Mouse (Mus musculus) ZHBTc4 (cell line): ENCODE results near the gene Tprkb.
"Not testable (repeated sequence)": the region's sequence is repeated elsewhere in the genome, so short reads cannot be mapped to it uniquely, and the experiment has no call there.

Experiments used
- DNase-seq: peaks from one replicate; pipeline ENCODE4 v3.0.0-alpha.2; 2011; ENCODE audit warnings: low read depth, low spot score

The Tprkb gene

DNA sequence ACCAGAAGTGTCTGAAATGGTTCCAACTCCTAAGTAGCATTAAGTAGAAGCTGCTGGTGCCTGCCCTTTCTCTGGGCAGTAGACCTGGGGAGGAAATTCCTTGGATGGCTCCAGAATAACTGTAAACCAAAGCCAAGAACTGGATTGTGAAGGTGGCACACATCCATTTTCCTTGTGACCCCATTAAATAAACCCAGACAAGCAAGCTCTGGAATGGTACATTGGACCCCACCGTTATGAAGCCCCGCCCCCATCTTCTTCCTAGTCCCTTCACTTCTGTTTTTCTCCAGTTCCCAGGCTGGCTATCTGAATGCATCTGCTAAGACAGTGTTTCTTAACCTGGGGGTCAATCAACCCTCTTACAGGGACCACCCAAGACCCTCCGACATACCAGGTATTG lies at the start of gene Tprkb:
Gene Tprkb (plus strand): TSS at position 279 of the 400 bp plus-strand sequence.
- DNase-seq: no peak

DNA sequence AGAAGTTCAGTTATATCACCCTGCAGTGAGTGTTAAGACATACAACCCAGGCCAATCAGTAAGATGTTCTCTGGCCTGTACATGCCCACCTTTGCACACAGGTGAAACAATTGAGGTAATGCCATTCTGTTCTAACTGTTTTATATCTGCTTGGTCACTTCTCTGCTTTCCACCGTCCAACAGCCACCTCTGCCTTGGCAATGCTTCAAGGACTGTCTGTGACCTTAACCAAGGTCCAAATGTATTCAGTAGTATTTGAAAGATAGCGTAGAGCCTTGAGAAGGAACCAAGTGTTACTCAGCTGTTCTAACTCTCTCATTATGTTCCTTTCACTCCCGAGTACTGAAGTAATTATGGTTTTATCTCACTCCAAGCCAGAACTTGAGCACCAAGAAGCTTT lies 49.1 kb upstream of the Tprkb start:
- DNase-seq: no peak

DNA sequence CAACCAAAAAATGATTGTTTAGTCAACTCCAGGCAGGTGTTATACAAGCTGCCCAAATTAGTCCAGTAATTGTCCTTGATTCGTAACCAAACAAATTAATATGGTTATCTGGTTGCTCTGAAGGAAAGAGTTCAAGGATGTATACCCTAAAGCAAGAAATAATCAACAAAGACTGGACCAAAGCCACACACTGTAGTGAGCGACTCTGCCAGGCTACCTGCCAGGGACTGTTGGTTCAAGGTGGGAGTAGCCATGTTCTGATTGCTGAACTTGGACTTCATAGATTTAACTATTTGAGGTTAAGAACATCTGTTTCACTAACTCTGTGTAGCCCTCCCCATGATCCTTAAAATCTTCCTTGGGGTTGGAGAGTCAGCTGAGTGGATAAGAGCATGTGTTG lies 48.5 kb upstream of the Tprkb start:
- DNase-seq: no peak

GRCm38 (mm10) chr6:85863840-85864239 lies 47.8 kb upstream of the Tprkb start:
- no peak for DNase-seq

DNA sequence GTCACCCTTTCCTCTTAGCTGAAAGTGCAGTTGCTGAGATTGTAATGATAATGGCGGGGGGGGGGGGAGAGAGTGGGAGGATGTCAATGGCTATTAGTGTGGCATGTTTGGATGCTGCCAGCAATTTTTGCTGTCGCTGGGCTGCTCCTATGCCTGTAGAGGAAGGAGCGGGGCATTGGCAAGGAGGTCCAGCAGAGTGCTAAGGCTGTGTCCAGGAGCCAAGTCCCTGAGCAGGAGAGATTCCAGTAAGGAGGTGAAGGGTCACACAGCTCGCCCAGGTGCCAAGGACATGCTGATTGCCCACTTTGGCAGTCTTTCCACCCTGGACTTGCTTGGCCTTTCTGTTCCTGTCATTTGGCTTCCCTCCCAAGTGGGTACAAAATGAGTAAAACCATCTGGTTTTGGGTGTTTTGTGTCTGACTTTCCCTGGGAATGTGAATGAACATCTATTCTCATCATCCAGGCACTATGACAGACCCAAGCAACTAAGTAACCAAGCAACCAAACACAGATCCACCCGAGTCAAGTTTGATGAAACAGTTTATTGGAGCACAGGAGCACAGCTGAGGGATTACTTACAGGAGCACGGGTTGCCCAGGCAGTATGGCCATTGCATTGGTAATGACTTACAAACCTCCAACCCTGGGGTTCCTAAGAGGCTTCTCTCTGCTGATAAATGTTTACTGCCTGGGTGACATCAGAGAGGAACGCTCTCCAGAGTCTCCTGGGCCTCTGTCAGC lies 46.6 kb upstream of the Tprkb start:
- not testable (repeated sequence) for DNase-seq

DNA sequence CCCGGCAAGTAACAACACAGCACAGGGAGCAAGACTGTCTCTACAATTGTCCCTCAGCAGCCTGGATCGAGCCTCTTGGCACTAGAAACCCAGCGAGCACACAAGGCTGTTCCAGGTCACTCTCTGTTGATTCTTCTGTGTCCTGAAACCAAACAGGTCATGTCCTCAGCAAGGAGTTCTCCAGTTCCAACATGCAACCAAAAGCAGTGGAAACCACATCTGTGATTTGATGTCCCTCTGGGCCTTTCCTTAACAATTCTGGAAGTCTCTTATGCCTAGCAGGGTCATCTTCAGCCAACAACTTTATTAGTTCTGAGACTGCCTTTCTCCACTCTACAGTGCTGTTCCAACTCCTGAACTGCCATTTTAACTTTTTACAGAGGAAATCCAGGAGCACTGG lies 45.5 kb upstream of the Tprkb start:
- DNase-seq: not testable (repeated sequence)

GRCm38 (mm10) chr6:85866995-85867394 lies 44.7 kb upstream of the Tprkb start:
- not testable (repeated sequence) for DNase-seq

- no peak for DNase-seq
Observed at GRCm38 (mm10) chr6:85867726-85868690, 43.7 kb upstream of the Tprkb start.

DNA sequence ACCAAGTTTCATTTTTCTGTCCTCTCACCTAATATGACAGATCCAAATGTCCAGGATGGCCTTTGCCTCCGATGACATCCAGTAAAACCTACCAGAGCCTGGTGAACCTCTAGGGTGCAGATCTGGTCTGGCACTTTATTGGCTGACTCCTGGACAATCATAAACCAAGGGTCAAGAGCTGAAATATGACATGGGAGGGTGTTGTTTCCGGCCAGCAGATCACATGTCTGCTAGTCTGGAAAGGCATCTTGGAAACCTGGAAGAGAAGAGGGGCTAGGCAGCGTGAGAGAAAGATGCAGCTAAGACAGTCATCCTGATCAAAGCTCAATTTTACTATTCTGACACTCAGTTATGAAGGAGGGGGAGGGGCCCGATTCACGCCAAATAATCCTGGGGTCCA lies 42.7 kb upstream of the Tprkb start, which contains the start of gene Nat8f2:
Gene Nat8f2 (minus strand): TSS at position 153 of the 400 bp plus-strand sequence.
- not testable (repeated sequence) for DNase-seq

GRCm38 (mm10) chr6:85883246-85883645 lies 28.4 kb upstream of the Tprkb start:
- peak; percentile 57 for DNase-seq

DNA sequence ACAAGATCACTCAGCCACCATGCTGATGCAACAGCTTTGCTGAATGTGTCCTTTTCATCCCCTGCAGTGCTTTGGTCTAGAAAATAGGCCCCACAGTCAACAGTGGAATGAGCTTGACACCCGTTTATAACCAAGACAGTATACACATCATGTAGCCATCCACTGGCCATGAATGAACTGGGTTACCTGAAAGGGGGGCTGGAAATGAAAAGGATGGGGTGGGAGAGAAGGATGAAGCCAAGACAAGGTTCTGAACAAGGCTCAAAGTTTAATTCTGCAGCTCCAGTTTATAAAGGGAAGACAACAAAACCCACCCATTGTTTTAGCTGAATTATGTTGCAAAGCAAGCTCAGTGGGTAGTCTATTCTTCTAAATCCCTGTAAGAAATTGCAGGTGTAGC lies 27.4 kb upstream of the Tprkb start:
- peak; percentile 22 for DNase-seq

- peak; percentile 59 for DNase-seq
Observed at GRCm38 (mm10) chr6:85888961-85889360, 22.7 kb upstream of the Tprkb start.

- DNase-seq: peak; percentile 78
Observed at GRCm38 (mm10) chr6:85895061-85895648, 16.5 kb upstream of the Tprkb start.

DNA sequence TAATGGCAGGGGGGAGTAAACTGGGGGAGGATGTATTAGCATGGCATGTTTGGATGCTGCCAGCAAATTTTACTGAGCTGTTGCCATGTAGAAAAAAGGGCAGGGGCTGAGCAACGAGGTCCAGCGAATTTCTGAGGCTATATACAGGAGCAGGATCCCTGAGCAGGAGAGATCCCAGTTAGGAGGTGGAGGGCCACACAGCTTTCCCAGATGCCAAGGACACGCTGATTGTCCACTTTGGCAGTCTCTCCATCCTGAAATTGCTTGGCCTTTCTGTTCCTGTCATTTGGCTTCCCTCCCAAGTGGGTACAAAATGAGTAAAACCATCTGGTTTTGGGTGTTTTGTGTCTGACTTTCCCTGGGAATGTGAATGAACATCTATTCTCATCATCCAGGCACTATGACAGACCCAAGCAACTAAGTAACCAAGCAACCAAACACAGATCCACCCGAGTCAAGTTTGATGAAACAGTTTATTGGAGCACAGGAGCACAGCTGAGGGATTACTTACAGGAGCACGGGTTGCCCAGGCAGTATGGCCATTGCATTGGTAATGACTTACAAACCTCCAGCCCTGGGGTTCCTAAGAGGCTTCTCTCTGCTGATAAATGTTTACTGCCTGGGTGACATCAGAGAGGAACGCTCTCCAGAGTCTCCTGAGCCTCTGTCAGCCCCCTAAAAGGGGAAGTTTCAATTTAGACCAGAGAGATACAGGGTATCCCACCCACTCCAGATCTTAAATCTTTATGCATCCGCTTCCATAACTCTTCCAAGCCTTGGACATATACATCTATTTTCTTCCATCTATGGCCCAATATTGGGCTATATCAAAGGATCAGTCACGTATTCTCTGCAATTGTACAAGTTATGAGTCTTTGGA lies 12.8 kb upstream of the Tprkb start:
- DNase-seq: not testable (repeated sequence)

DNA sequence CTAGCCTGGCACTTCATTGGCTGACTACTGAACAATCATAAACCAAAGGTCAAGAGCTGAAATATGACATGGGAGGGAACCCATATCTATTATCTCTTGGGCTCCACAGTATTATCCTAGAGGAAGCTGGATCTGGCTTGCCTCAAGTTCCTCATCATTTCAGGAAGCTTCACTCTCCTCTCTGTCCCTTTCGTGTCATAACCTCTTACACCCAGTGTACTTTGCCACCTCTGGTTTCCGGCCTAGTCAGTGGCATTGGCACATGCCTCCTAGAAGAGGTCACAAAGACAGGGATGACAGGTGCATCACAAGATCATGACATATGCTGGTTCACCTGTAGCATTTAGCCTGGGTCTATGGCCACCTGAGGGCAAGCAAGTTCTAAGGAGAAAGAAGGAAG lies 9.4 kb upstream of the Tprkb start:
- no peak for DNase-seq

DNA sequence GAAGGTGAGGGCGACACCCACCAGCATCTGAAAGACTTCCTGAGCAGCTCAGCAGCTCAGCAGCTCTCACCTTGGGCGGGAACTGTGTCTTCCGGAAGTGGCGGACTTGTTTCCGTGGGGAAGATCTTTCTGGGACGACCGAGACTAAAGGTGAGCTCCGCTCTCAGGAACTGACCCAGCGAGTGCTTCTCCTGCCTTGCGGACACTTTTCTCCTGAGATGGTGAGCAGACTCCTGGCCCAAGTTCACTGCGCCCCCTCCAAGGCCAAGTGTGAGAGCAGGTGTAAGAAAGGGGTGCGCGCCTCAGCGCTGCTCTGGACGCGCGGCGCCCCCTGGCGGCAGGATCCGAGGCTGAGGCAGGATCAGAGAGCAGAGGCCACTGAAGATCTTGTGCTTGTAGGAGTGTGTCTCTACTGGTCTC lies 7.0 kb upstream of the Tprkb start, which contains the start of gene Nat8f4:
Gene Nat8f4 (minus strand): TSS at position 243 of the 420 bp plus-strand sequence.
- peak; percentile 81 for DNase-seq

- DNase-seq: not testable (repeated sequence)
Observed at GRCm38 (mm10) chr6:85906911-85907351, 4.7 kb upstream of the Tprkb start.

DNA sequence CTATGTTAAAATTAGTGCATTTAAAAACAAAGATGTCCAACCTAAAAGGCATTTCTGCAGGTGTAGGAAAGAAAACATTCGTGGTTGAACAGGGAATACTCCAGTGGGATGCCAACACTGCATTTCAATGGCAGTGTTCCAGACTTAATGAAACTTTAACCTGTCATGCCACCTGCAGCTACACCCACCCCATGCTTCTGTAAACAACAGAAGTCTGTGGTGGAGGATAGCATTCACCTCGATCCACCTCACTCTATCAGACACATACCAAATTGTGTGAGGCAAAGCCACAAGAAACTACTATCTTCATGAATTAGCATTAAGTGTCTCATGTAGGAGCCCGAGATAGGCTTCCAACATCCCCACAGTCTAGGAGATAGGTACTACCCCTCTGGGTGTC lies 3.3 kb upstream of the Tprkb start:
- DNase-seq: no peak

DNA sequence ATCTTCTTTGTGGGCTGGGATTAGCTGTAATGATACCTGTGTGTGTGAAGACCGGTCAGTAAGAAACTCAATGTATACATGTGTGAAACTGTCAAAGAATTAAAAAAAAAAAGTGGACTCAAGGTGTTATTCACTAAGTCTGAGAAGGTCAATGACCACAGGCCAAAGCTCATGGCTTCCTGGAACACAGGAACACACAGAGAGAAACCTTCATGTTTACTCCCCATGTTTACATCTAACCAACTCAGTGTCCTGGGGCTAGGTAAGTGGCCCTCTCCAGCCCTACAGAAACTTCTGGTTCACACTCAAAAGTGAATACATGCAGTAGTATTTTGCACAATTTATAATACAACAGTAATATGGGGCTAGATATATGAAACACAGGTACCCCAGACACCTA lies 2.0 kb upstream of the Tprkb start:
- DNase-seq: no peak

- no peak for DNase-seq
Observed at GRCm38 (mm10) chr6:85915141-85915538, 3.5 kb downstream of the Tprkb start.
